Mouse (Mus musculus) CH12.LX (cell line): ENCODE results near the gene Gm20532. TPM values are rescaled to one million over a fixed set of nuclear protein-coding genes. Genes with fewer than 3 reads are reported as not detected.

ENCODE experiments used
- DNase-seq: peaks from one replicate; pipeline ENCODE4 v3.0.0-alpha.2; 2013; ENCODE audit errors: extremely low read depth
- H3K27ac ChIP-seq: 2 replicates; pipeline ENCODE4 v1.5.1; 2012; ENCODE audit warnings: low read depth, mild to moderate bottlenecking, control low read depth, moderate library complexity; ENCODE audit not compliant: insufficient read depth
- H3K27me3 ChIP-seq: replicated peaks from 2 replicates; pipeline ENCODE3; 2012; ENCODE audit warnings: inconsistent platforms
- H3K36me3 ChIP-seq, 2 experiments: replicated peaks in 1 of 2; 2 replicates each; pipeline versions ENCODE3 to v1.6.1; 2012; ENCODE audit warnings: inconsistent platforms in 1 of 2, low read length in 1 of 2, mild to moderate bottlenecking in 1 of 2, mixed read lengths in 1 of 2, moderate library complexity in 1 of 2; ENCODE audit not compliant: control insufficient read depth in 1 of 2, insufficient read depth in 1 of 2
- H3K4me1 ChIP-seq, 2 experiments: 2 replicates each; pipeline ENCODE4 v1.6.1; 2012; ENCODE audit warnings: inconsistent platforms in 1 of 2, moderate library complexity in 1 of 2; ENCODE audit not compliant: insufficient read depth in 2 of 2, control insufficient read depth in 1 of 2
- H3K4me2 ChIP-seq: 2 replicates; pipeline ENCODE4 v1.6.1; 2012; ENCODE audit warnings: low read depth, mild to moderate bottlenecking, control low read depth; ENCODE audit not compliant: poor library complexity, insufficient read depth, severe bottlenecking
- H3K4me3 ChIP-seq, 3 experiments: fragments of 150-350 bp in 1 of 3; sonication (generic) in 1 of 3; replicated peaks in 1 of 3; 2 replicates each; pipeline versions ENCODE3 to v1.5.1; 2011 to 2012; ENCODE audit warnings: low read depth in 2 of 3, low read length in 2 of 3, mild to moderate bottlenecking in 2 of 3, moderate library complexity in 2 of 3, control low read depth in 1 of 3, improper control_type of control experiment in 1 of 3, inconsistent platforms in 1 of 3, mixed read lengths in 1 of 3; ENCODE audit not compliant: poor library complexity in 1 of 3
- H3K79me2 ChIP-seq: replicated peaks from 2 replicates; pipeline ENCODE4 v1.6.1; 2012; ENCODE audit warnings: mild to moderate bottlenecking, moderate library complexity; ENCODE audit not compliant: control insufficient read depth, poor library complexity, insufficient read depth, severe bottlenecking; ENCODE audit errors: extremely low read depth
- H3K9ac ChIP-seq: 2 replicates; pipeline ENCODE4 v1.6.1; 2012; ENCODE audit warnings: low read depth, mild to moderate bottlenecking, control low read depth, moderate library complexity; ENCODE audit not compliant: insufficient read depth
- H3K9me3 ChIP-seq: replicated peaks from 2 replicates; pipeline ENCODE3; 2012; ENCODE audit warnings: low read length, inconsistent platforms, mixed read lengths
- CHD2 ChIP-seq: IDR thresholded peaks from 2 replicates; pipeline ENCODE4 v1.6.1; 2011; ENCODE audit warnings: low read length, improper control_type of control experiment
- ELF1 ChIP-seq: IDR thresholded peaks from 2 replicates; pipeline ENCODE4 v1.6.1; 2014; ENCODE audit warnings: low read depth, mild to moderate bottlenecking, inconsistent platforms, low read length, improper control_type of control experiment
- EP300 ChIP-seq: IDR thresholded peaks from 2 replicates; pipeline ENCODE4 v1.6.1; 2011; ENCODE audit warnings: low read length, improper control_type of control experiment
- ETS1 ChIP-seq: conservative IDR thresholded peaks from 2 replicates; pipeline ENCODE4 v1.6.1; 2012; ENCODE audit warnings: low read depth, mild to moderate bottlenecking, inconsistent platforms, low read length, improper control_type of control experiment, moderate library complexity
- HCFC1 ChIP-seq: IDR thresholded peaks from 2 replicates; pipeline ENCODE4 v1.6.1; 2012; ENCODE audit warnings: low read depth, mild to moderate bottlenecking, inconsistent platforms, low read length, improper control_type of control experiment
- JUND ChIP-seq: conservative IDR thresholded peaks from 2 replicates; pipeline ENCODE4 v1.6.1; 2011; ENCODE audit warnings: low read depth, low read length, improper control_type of control experiment
- KAT2A ChIP-seq: IDR thresholded peaks from 2 replicates; pipeline ENCODE4 v1.6.1; 2012; ENCODE audit warnings: low read length, improper control_type of control experiment, inconsistent platforms; ENCODE audit not compliant: insufficient replicate concordance
- MAFK ChIP-seq: IDR thresholded peaks from 2 replicates; pipeline ENCODE4 v1.6.1; 2011; ENCODE audit warnings: low read length, improper control_type of control experiment; ENCODE audit not compliant: insufficient replicate concordance
- MAZ ChIP-seq: IDR thresholded peaks from 2 replicates; pipeline ENCODE4 v1.6.1; 2012; ENCODE audit warnings: low read depth, mild to moderate bottlenecking, inconsistent platforms, low read length, improper control_type of control experiment, moderate library complexity
- MYC ChIP-seq: IDR thresholded peaks from 2 replicates; pipeline ENCODE4 v1.6.1; 2011; ENCODE audit warnings: low read depth, mild to moderate bottlenecking, improper control_type of control experiment, low read length
- PAX5 ChIP-seq: IDR thresholded peaks from 2 replicates; pipeline ENCODE4 v1.6.1; 2012; ENCODE audit warnings: low read length, inconsistent platforms, mixed read lengths
- RAD21 ChIP-seq: IDR thresholded peaks from 2 replicates; pipeline ENCODE4 v1.6.1; 2011; ENCODE audit warnings: low read depth, mild to moderate bottlenecking, low read length, improper control_type of control experiment, moderate library complexity
- RCOR1 ChIP-seq: conservative IDR thresholded peaks from 2 replicates; pipeline ENCODE4 v1.6.1; 2012; ENCODE audit warnings: low read depth, mild to moderate bottlenecking, inconsistent platforms, low read length, improper control_type of control experiment
- USF2 ChIP-seq: conservative IDR thresholded peaks from 2 replicates; pipeline ENCODE4 v1.6.1; 2011; ENCODE audit warnings: low read depth, low read length, improper control_type of control experiment
- ZC3H11A ChIP-seq: IDR thresholded peaks from 2 replicates; pipeline ENCODE4 v1.6.1; 2012; ENCODE audit warnings: low read depth, mild to moderate bottlenecking, inconsistent platforms, low read length, improper control_type of control experiment
- ZMIZ1 ChIP-seq: IDR thresholded peaks from 2 replicates; pipeline ENCODE4 v1.6.1; 2012; ENCODE audit warnings: low read depth, mild to moderate bottlenecking, inconsistent platforms, low read length, improper control_type of control experiment
- dilution Hi-C: fragments of 300-500 bp; cut with MboI; formaldehyde crosslinking; loops from 2 replicates; pipeline ENCODE4 v1.14.3; 2020; ENCODE audit warnings: low sequenced_read_pairs; ENCODE audit not compliant: extremely low pct_unique_long_range_greater_than_20kb, extremely low pct_ligation_motif_present
- in situ Hi-C: fragments of 300-500 bp; cut with MboI; formaldehyde crosslinking; loops from 3 replicates; pipeline ENCODE4 v1.14.3; 2019; ENCODE audit warnings: low sequenced_read_pairs, low pct_ligation_motif_present, low pct_unique_long_range_greater_than_20kb, mixed read lengths
- polyA plus RNA-seq: library from polyadenylated mRNA; unstranded; fragments of >175 nt; gene quantifications from 2 replicates; pipeline ENCODE4 v1.2.1, GENCODE M21; 2012; ENCODE audit warnings: low read depth; ENCODE audit not compliant: insufficient read length
- total RNA-seq, 2 experiments: library from RNA; depleted of rRNA; stranded (reverse); fragments of 300-350 nt in 1 of 2; fragments of >200 nt in 1 of 2; gene quantifications; 2 replicates each; pipeline ENCODE4 v1.2.3; 2012 to 2014

Gm20532 gene
- total and polyA plus RNA-seq, 3 experiments, result not detected

DNA sequence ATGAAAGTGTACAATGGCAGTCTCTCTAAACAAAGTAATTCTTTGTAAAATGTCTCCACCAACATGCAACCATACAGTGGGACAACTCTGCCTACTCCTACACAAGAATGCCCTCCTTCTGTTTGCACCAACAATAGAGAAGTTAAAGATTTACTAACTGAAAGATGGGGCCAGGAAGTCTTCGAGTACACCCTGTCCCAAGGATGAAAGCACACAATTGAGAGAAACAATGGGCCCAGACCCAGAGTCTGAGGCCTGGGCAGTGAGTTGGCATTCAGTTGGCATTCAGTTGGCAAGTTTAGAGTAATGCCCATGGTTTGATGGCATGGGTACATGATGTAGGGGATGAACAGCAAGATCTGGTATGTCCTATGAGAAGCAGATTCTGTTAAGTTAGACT lies 68.2 kb downstream of the Gm20532 start:
- Histone ChIP-seq H3K4me1 (peaks cover 0 to 7% of the 10 kb centered on the region in 2 experiments; a peak in 1 of 4 replicates), H3K36me3 (no peaks in the 10 kb centered on the region)

DNA sequence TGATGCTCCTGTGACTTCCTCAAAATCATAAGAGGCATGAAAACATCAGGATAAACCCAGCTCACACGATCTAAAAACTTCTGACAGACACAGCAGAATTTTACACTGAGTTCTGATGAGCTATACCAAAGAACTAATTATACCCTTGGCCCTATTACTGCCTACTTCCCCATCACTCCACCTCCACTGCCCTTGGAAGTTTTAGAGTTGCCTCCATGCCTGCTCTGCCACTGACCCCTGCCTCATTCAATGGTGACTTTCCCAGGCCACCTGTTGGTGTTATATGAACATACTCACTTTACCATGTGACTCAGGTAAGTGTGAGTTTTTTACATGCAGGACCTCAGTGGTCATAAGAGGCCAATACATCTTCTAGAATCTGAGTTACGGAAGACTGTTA lies 71.0 kb downstream of the Gm20532 start:
- no peaks in the 10 kb centered on the region for H3K36me3 ChIP-seq
- H3K4me3 ChIP-seq, result no peak overlapping the region
- no peak overlapping the region for H3K4me2 ChIP-seq
- H3K4me1 ChIP-seq, result no peaks in the 10 kb centered on the region
- no peak overlapping the region for H3K9ac ChIP-seq
- no peaks in the 10 kb centered on the region for H3K79me2 ChIP-seq
- H3K27ac ChIP-seq, result no peak overlapping the region
- no peaks in the 10 kb centered on the region for H3K9me3 ChIP-seq
- peaks cover 20% of the 10 kb centered on the region for H3K27me3 ChIP-seq
- dilution Hi-C loops (no loop called here), in situ Hi-C loops (loop anchor here (25.0 kb wide), 1 partner anchor 580 kb away; the partner anchor contains the start of gene Sardh)
- TF ChIP-seq MAZ (no peak), MAFK (no peak), ELF1 (no peak), HCFC1 (no peak), ZMIZ1 (no peak), ETS1 (no peak), EP300 (no peak), ZC3H11A (no peak), USF2 (no peak), JUND (no peak), CHD2 (no peak), KAT2A (no peak), RAD21 (no peak), MYC (no peak)
- no peak for DNase-seq

More for the DNA sequence above, 68.2 kb downstream of the Gm20532 start:
- no peak overlapping the region for H3K27ac ChIP-seq
- no peaks in the 10 kb centered on the region for H3K79me2 ChIP-seq
- peaks cover 6% of the 10 kb centered on the region for H3K27me3 ChIP-seq
- in situ Hi-C loops, result loop anchor here (5.0 to 25.0 kb wide), 2 partner anchors 243 to 583 kb away; partner anchors contain the start of gene Sardh
- no peak overlapping the region for H3K9ac ChIP-seq
- H3K4me2 ChIP-seq, result no peak overlapping the region
- no peaks in the 10 kb centered on the region for H3K9me3 ChIP-seq
- no peak for DNase-seq
- dilution Hi-C loops, result no loop called here
- no peak overlapping the region for H3K4me3 ChIP-seq
- no peak for TF ChIP-seq CHD2
- no peak for TF ChIP-seq HCFC1
- no peak for TF ChIP-seq RCOR1
- no peak for TF ChIP-seq PAX5
- no peak for TF ChIP-seq ETS1
